Mouse (Mus musculus) neural tube, embryonic 11.5 days (tissue): ENCODE results near the gene Kmo. TPM values are rescaled to one million over a fixed set of nuclear protein-coding genes. Genes with fewer than 3 reads are reported as not detected.

ENCODE experiments used
- ATAC-seq: fragments of 200-750 bp; cut with Nextera tagmentation; 2 replicates; pipeline ENCODE4 v1.8.0; 2017; ENCODE audit warnings: moderate number of reproducible peaks, mild to moderate bottlenecking, moderate TSS enrichment, moderate library complexity; ENCODE audit not compliant: insufficient read depth, low FRiP score, low TSS enrichment
- DNase-seq: peaks from one replicate; pipeline ENCODE4 v3.0.0-alpha.2; 2015; ENCODE audit warnings: low spot score
- H3K27ac ChIP-seq: fragments of 300-500 bp; sonication (generic); 2 replicates; pipeline ENCODE4 v1.5.1; 2014; ENCODE audit warnings: low read depth, mild to moderate bottlenecking, low read length
- H3K27me3 ChIP-seq: fragments of 300-500 bp; sonication (generic); 2 replicates; pipeline ENCODE4 v1.6.1; 2014; ENCODE audit warnings: mild to moderate bottlenecking, low read length, mixed read lengths; ENCODE audit not compliant: control insufficient read depth, insufficient read depth
- H3K36me3 ChIP-seq: fragments of 300-500 bp; sonication (generic); 2 replicates; pipeline ENCODE4 v1.6.1; 2014; ENCODE audit warnings: mild to moderate bottlenecking, low read length, moderate library complexity, mixed read lengths; ENCODE audit not compliant: control insufficient read depth, insufficient read depth
- H3K4me1 ChIP-seq: fragments of 300-500 bp; sonication (generic); 2 replicates; pipeline ENCODE4 v1.6.1; 2014; ENCODE audit warnings: low read length, mixed read lengths; ENCODE audit not compliant: control insufficient read depth, insufficient read depth
- H3K4me2 ChIP-seq: fragments of 300-500 bp; sonication (generic); 2 replicates; pipeline ENCODE4 v1.6.1; 2014; ENCODE audit warnings: low read depth, mild to moderate bottlenecking, moderate library complexity
- H3K4me3 ChIP-seq: fragments of 300-500 bp; sonication (generic); 2 replicates; pipeline ENCODE4 v1.5.1; 2014; ENCODE audit warnings: low read depth, low read length
- H3K9ac ChIP-seq: fragments of 300-500 bp; sonication (generic); 2 replicates; pipeline ENCODE4 v1.6.1; 2014; ENCODE audit warnings: mild to moderate bottlenecking, low read length
- H3K9me3 ChIP-seq: fragments of 300-500 bp; sonication (generic); 2 replicates; pipeline ENCODE4 v1.6.1; 2016; ENCODE audit warnings: low read length; ENCODE audit not compliant: control insufficient read depth
- WGBS: fragments of 180-500 bp; shearing (Covaris S2); extraction: QIAGEN DNeasy Blood & Tissue Kit; methylation state at CpG from one replicate; pipeline ENCODE4 v1.1.7; 2014; 5-methylcytosine and 5-hydroxymethylcytosine counted together
- polyA plus RNA-seq: library from polyadenylated mRNA; unstranded; fragments of >200 nt; fragmentation: Nextera tagmentation; extraction: Ambion mirVana; gene quantifications from 2 replicates; pipeline ENCODE4 v1.2.1, GENCODE M21; 2014

Gene Kmo
- polyA plus RNA-seq, 1 experiment from 2014 or later, result 0.09 TPM

GRCm38 (mm10) chr1:175698293-175698692 is 78.1 kb downstream of the Kmo start, which contains the start of gene Wdr64:
TSS of gene Wdr64 (plus strand) at chr1:175698593.
- Histone ChIP-seq H3K4me1 (no peaks in the 10 kb centered on the region), H3K9ac (no peak within 1 kb of the TSS), H3K4me3 (no peak within 1 kb of the TSS), H3K27ac (no peak within 1 kb of the TSS), H3K36me3 (no peaks in the 10 kb centered on the region), H3K9me3 (no peaks in the 10 kb centered on the region), H3K4me2 (no peak within 1 kb of the TSS), H3K27me3 (no peaks in the 10 kb centered on the region)
- DNase-seq (no peak), ATAC-seq (no peak)
- 96% methylated on average over 1 of the region's 1 CpGs for WGBS

DNA sequence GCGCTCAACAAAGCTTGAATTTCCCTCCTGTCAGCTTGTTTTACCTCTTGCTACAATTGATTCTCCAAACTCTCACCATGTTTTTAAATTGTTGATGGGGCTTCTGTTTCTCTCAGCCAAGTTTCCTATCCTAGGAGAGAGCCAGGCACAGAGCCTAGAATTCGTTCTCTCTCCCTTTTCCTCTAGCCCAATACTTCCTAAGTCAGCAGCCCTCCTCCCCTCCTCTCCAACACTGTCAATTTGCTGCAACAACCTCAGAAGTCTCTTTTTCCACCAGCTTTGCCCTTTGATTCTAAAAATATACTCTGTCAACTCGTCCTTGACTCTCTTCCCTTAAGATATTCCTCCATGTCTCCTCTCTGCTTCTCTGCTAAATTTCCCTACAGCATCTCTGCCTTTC is 79.2 kb downstream of the Kmo start:
- Histone ChIP-seq H3K4me1 (no peaks in the 10 kb centered on the region), H3K4me2 (no peak overlapping the region), H3K27me3 (no peaks in the 10 kb centered on the region), H3K36me3 (no peaks in the 10 kb centered on the region), H3K27ac (no peak overlapping the region), H3K4me3 (no peak overlapping the region), H3K9me3 (no peaks in the 10 kb centered on the region), H3K9ac (no peak overlapping the region)
- ATAC-seq (no peak), DNase-seq (no peak)
- 67% methylated on average over 3 of the region's 3 CpGs for WGBS

- WGBS, result 43% methylated on average over 4 of the region's 4 CpGs
- H3K27ac ChIP-seq, result no peak overlapping the region
- no peaks in the 10 kb centered on the region for H3K27me3 ChIP-seq
- H3K9ac ChIP-seq, result no peak overlapping the region
- no peaks in the 10 kb centered on the region for H3K9me3 ChIP-seq
- DNase-seq (no peak), ATAC-seq (no peak)
- no peaks in the 10 kb centered on the region for H3K36me3 ChIP-seq
- no peak overlapping the region for H3K4me3 ChIP-seq
- no peak overlapping the region for H3K4me2 ChIP-seq
- no peaks in the 10 kb centered on the region for H3K4me1 ChIP-seq
Observed at GRCm38 (mm10) chr1:175699796-175700195, 79.6 kb downstream of the Kmo start.

DNA sequence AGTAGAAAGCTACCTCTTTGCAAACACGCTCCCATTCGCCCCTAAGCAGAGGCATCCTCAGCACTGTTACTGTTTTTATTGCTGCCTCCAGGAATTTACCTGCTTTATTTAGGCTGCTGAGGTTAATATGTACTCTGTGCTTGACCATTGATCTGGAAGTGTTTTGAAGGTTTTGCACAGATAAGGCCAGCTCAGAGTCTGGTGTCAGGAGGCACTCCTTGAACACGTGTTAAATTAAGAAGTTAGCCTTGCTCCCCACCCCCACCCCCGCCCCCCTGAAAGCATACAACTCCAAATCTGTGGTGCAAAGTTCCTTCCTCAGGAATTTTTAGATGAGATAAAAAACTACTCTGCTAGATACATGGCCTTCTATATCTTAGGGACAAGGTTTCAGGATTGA is 81.0 kb downstream of the Kmo start:
- no peak overlapping the region for H3K27ac ChIP-seq
- no peaks in the 10 kb centered on the region for H3K4me1 ChIP-seq
- H3K36me3 ChIP-seq, result no peaks in the 10 kb centered on the region
- no peak for DNase-seq
- H3K4me3 ChIP-seq, result no peak overlapping the region
- H3K4me2 ChIP-seq, result no peak overlapping the region
- H3K27me3 ChIP-seq, result no peaks in the 10 kb centered on the region
- no peak for ATAC-seq
- no peak overlapping the region for H3K9ac ChIP-seq
- 82% methylated on average over 4 of the region's 4 CpGs for WGBS
- no peaks in the 10 kb centered on the region for H3K9me3 ChIP-seq

GRCm38 (mm10) chr1:175707599-175707998 is 87.4 kb downstream of the Kmo start:
- Histone ChIP-seq H3K27ac (no peak overlapping the region), H3K9me3 (no peaks in the 10 kb centered on the region), H3K27me3 (no peaks in the 10 kb centered on the region), H3K9ac (no peak overlapping the region), H3K4me2 (no peak overlapping the region), H3K36me3 (no peaks in the 10 kb centered on the region), H3K4me3 (no peak overlapping the region), H3K4me1 (no peaks in the 10 kb centered on the region)
- DNase-seq (no peak), ATAC-seq (no peak)
- WGBS, result 72% methylated on average over 5 of the region's 5 CpGs

GRCm38 (mm10) chr1:175708013-175708412 is 87.8 kb downstream of the Kmo start:
- no peaks in the 10 kb centered on the region for H3K9me3 ChIP-seq
- H3K27ac ChIP-seq, result no peak overlapping the region
- no peak for ATAC-seq
- no peaks in the 10 kb centered on the region for H3K36me3 ChIP-seq
- no peaks in the 10 kb centered on the region for H3K4me1 ChIP-seq
- no peak for DNase-seq
- no peaks in the 10 kb centered on the region for H3K27me3 ChIP-seq
- no peak overlapping the region for H3K4me3 ChIP-seq
- no peak overlapping the region for H3K4me2 ChIP-seq
- H3K9ac ChIP-seq, result no peak overlapping the region

Other genes with a start within 250 kb of the Kmo start
- gene Rgs7, start 127.9 kb upstream of the Kmo start, polyA plus RNA-seq, result 10.2 and 15.0 TPM in 2 replicates
- 113 and 115 TPM in 2 replicates for gene Fh1, start 5.3 kb downstream of the Kmo start, polyA plus RNA-seq
- gene Opn3, start 72.4 kb downstream of the Kmo start, polyA plus RNA-seq, result 12.0 and 12.5 TPM in 2 replicates
- 5.8 and 6.0 TPM in 2 replicates for gene Chml, start 72.5 kb downstream of the Kmo start, polyA plus RNA-seq
- not detected in 2 replicates for gene Wdr64, start 78.2 kb downstream of the Kmo start, polyA plus RNA-seq